Mouse (Mus musculus) heart, postnatal 36 days (tissue): ENCODE results near the gene Arpp21. TPM values are rescaled to one million over a fixed set of nuclear protein-coding genes. Genes with fewer than 3 reads are reported as not detected.
"Not testable (repeated sequence)": the region's sequence is repeated elsewhere in the genome, so short reads cannot be mapped to it uniquely, and the experiment has no call there.

Source experiments
- DNase-seq, 2 experiments: peaks; one replicate each; pipeline ENCODE4 v3.0.0; 2021 to 2022
- intact Hi-C: fragments of 180-260 bp; cut with DNase I; formaldehyde crosslinking; loops from one replicate; pipeline ENCODE4 v1.15.1; 2025
- microRNA-seq, 2 experiments: library from miRNA; unstranded; fragments of <30 nt; microRNA quantifications; one replicate each; pipeline ENCODE4 v1.2.0; 2021; ENCODE audit warnings: borderline number of aligned reads in 2 of 2
- total RNA-seq, 2 experiments: library from RNA; stranded (reverse); gene quantifications; 2 replicates each; pipeline ENCODE4 v1.2.3; 2021

Gene Arpp21
- total RNA-seq, 2 experiments from 2014 or later, result 0.78 to 1.9 TPM

GRCm38 (mm10) chr9:112033840-112034239, 201.9 kb downstream of the Arpp21 start:
- DNase-seq, intact Hi-C loops: not testable (repeated sequence)

- intact Hi-C loops, result no loop called here
- no peak for DNase-seq
Measured at GRCm38 (mm10) chr9:112032169-112032568, 203.6 kb downstream of the Arpp21 start.

GRCm38 (mm10) chr9:112023562-112024015, 212.1 kb downstream of the Arpp21 start:
- DNase-seq, result no peak
- intact Hi-C loops, result no loop called here

- intact Hi-C loops, result no loop called here
- DNase-seq, result no peak
Measured at GRCm38 (mm10) chr9:112023111-112023510, 212.6 kb downstream of the Arpp21 start.

Small RNA genes within 50 kb of the gene (microRNA-seq; reads per million reads assigned to microRNA genes)
- 4.3 to 15.5 reads per million in 2 experiments for gene Mir128-2
